Mouse (Mus musculus) small intestine, adult 2 months (tissue): ENCODE results near the gene Sirpb1a.

ENCODE experiments used
- CTCF ChIP-seq: fragments of 200-500 bp; IDR thresholded peaks from 2 replicates; pipeline ENCODE4 v1.5.1; 2012; ENCODE audit warnings: low read depth, mild to moderate bottlenecking, control low read depth, inconsistent platforms, low read length, moderate library complexity, mixed read lengths; ENCODE audit not compliant: insufficient replicate concordance, insufficient read length; ENCODE audit errors: extremely low read depth
- POLR2A ChIP-seq: fragments of 200-500 bp; IDR thresholded peaks from 2 replicates; pipeline ENCODE4 v1.6.1; 2012; ENCODE audit warnings: low read depth, mild to moderate bottlenecking, control low read depth, inconsistent platforms, low read length, moderate library complexity

GRCm38 (mm10) chr3:15331545-15331944 is 94.8 kb downstream of the Sirpb1a start:
- TF ChIP-seq POLR2A (no peak), CTCF (no peak)
